Mouse (Mus musculus) bone marrow macrophage, adult 2 months (primary cell): ENCODE data around the gene Lepr.

Experiments
- CTCF ChIP-seq: IDR thresholded peaks from 2 replicates; pipeline ENCODE4 v1.5.1; 2012; ENCODE audit warnings: low read depth, mild to moderate bottlenecking, low read length, moderate library complexity
- POLR2A ChIP-seq: IDR thresholded peaks from 2 replicates; pipeline ENCODE4 v1.6.1; 2012; ENCODE audit warnings: mild to moderate bottlenecking, low read depth, low read length, borderline replicate concordance

GRCm38 (mm10) chr4:101694529-101694928 is 22.7 kb upstream of the Lepr start:
- TF ChIP-seq POLR2A, result no peak
- no peak for TF ChIP-seq CTCF
